Mouse (Mus musculus) forebrain, embryonic 13.5 days (tissue): ENCODE data around the gene Adh1. TPM values are rescaled to one million over a fixed set of nuclear protein-coding genes. Genes with fewer than 3 reads are reported as not detected.

Source experiments
- ATAC-seq: fragments of 200-750 bp; cut with Nextera tagmentation; 2 replicates; pipeline ENCODE4 v1.8.0; 2017
- H3K27ac ChIP-seq: fragments of 300-500 bp; sonication (generic); 2 replicates; pipeline ENCODE4 v1.5.1; 2015; ENCODE audit warnings: inconsistent platforms, mild to moderate bottlenecking, moderate library complexity
- H3K27me3 ChIP-seq: fragments of 300-500 bp; sonication (generic); 2 replicates; pipeline ENCODE4 v1.6.1; 2015; ENCODE audit warnings: mild to moderate bottlenecking, inconsistent platforms
- H3K36me3 ChIP-seq: fragments of 300-500 bp; sonication (generic); 2 replicates; pipeline ENCODE4 v1.6.1; 2015; ENCODE audit warnings: mild to moderate bottlenecking, inconsistent platforms; ENCODE audit not compliant: poor library complexity, severe bottlenecking
- H3K4me1 ChIP-seq: fragments of 300-500 bp; sonication (generic); 2 replicates; pipeline ENCODE4 v1.6.1; 2015; ENCODE audit warnings: inconsistent platforms
- H3K4me2 ChIP-seq: fragments of 300-500 bp; sonication (generic); 2 replicates; pipeline ENCODE4 v1.6.1; 2015; ENCODE audit warnings: inconsistent platforms, mild to moderate bottlenecking, moderate library complexity
- H3K4me3 ChIP-seq: fragments of 300-500 bp; sonication (generic); 2 replicates; pipeline ENCODE4 v1.5.1; 2015; ENCODE audit warnings: mild to moderate bottlenecking, inconsistent platforms
- H3K9ac ChIP-seq: fragments of 300-500 bp; sonication (generic); 2 replicates; pipeline ENCODE4 v1.6.1; 2015; ENCODE audit warnings: mild to moderate bottlenecking, inconsistent platforms
- H3K9me3 ChIP-seq: fragments of 300-500 bp; sonication (generic); replicated peaks from 2 replicates; pipeline ENCODE4 v1.6.1; 2016; ENCODE audit warnings: inconsistent platforms
- WGBS: fragments of 180-500 bp; shearing (Covaris S2); methylation state at CpG from one replicate; pipeline ENCODE4 v1.1.7; 2015; 5-methylcytosine and 5-hydroxymethylcytosine counted together
- polyA plus RNA-seq: library from polyadenylated mRNA; unstranded; fragments of >200 nt; fragmentation: Nextera tagmentation; extraction: Ambion mirVana; gene quantifications from 2 replicates; pipeline ENCODE4 v1.2.1, GENCODE M21; 2015

Adh1 gene
- polyA plus RNA-seq, 1 experiment from 2014 or later: 0.46 TPM

- Histone ChIP-seq H3K27ac (no peak overlapping the region), H3K36me3 (no peaks in the 10 kb centered on the region), H3K4me3 (no peak overlapping the region), H3K27me3 (no peaks in the 10 kb centered on the region), H3K4me2 (no peak overlapping the region), H3K9me3 (peaks cover 9% of the 10 kb centered on the region), H3K4me1 (no peaks in the 10 kb centered on the region), H3K9ac (no peak overlapping the region)
- 88% methylated on average over 7 of the region's 7 CpGs for WGBS
- ATAC-seq: no peak
Observed at GRCm38 (mm10) chr3:138293298-138293895, 32.6 kb downstream of the Adh1 start.

DNA sequence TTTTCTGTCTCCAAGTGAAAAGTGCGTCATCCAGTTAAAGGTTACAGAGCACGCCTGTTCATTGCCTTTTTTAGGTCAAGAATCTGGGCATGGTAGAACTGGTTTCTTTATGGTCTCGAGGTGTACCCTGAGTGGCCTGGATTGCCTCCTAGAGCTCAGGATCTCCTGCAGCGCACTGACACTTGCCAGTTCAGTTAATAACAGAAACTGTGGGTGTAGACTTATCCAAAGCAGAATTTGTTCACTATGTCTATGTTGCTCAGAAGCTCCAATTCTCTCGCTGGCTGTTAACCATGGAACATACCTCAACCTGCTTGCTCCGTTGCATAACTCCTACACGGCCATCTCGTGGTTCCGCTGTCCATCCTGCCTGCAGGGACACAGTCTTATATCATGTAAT is 39.3 kb downstream of the Adh1 start:
- Histone ChIP-seq H3K9ac (no peak overlapping the region), H3K4me3 (no peak overlapping the region), H3K4me2 (no peak overlapping the region), H3K36me3 (no peaks in the 10 kb centered on the region), H3K9me3 (peaks cover 10% of the 10 kb centered on the region), H3K4me1 (no peaks in the 10 kb centered on the region), H3K27me3 (no peaks in the 10 kb centered on the region), H3K27ac (no peak overlapping the region)
- WGBS: 95% methylated on average over 9 of the region's 9 CpGs
- no peak for ATAC-seq

DNA sequence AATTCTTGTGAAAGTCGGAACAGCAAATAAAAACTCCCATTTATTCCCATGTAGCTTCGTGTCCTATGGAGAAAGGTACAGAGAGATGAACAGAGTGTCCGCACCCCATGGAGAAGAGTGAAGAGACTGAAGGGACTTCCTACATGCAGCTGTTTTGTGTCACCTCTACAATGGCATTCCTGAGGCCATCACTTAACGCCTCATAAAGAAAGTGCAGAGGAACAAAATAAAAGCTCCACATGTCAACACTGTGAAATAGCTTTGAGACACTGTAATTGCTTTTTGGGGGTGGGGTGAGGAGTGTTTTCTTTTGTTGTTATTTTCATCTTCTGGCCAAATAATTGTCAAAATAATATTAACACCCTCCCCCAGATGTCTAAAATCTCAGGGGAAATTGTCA is 41.9 kb downstream of the Adh1 start:
- no peak overlapping the region for H3K4me2 ChIP-seq
- 60% methylated on average over 4 of the region's 4 CpGs for WGBS

GRCm38 (mm10) chr3:138303771-138304488 is 43.1 kb downstream of the Adh1 start:
- Histone ChIP-seq H3K27ac (no peak overlapping the region), H3K4me2 (no peak overlapping the region), H3K4me1 (no peaks in the 10 kb centered on the region), H3K9ac (no peak overlapping the region), H3K36me3 (no peaks in the 10 kb centered on the region), H3K4me3 (no peak overlapping the region), H3K27me3 (no peaks in the 10 kb centered on the region), H3K9me3 (no peaks in the 10 kb centered on the region)
- WGBS: 95% methylated on average over 6 of the region's 6 CpGs
- ATAC-seq: no peak

More for the DNA sequence above, 41.9 kb downstream of the Adh1 start:
- Histone ChIP-seq H3K4me3 (no peak overlapping the region), H3K27me3 (no peaks in the 10 kb centered on the region), H3K27ac (no peak overlapping the region), H3K36me3 (no peaks in the 10 kb centered on the region), H3K9ac (no peak overlapping the region), H3K9me3 (peaks cover 8% of the 10 kb centered on the region), H3K4me1 (no peaks in the 10 kb centered on the region)
- ATAC-seq: no peak

DNA sequence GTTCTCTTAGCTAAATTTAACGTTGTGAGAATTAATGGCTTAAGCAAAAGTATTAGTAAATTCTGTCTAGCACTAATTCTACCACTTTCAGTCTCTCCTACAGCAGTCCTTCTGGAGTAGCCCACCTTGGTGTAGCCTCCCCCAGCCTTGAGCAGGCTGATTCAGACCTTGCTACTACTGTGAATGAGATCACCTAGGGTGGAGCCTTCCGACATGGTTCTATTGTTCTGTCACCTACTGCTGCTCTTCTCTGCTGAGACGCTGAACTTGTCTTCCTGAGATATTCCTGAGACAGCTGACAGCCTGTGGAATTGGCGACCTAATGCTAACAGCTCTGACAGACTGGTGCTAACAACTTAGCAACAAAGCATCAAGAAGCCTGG is 43.7 kb downstream of the Adh1 start:
- Histone ChIP-seq H3K4me1 (no peaks in the 10 kb centered on the region), H3K27me3 (no peaks in the 10 kb centered on the region), H3K4me3 (no peak overlapping the region), H3K36me3 (no peaks in the 10 kb centered on the region), H3K4me2 (no peak overlapping the region), H3K9ac (no peak overlapping the region), H3K9me3 (no peaks in the 10 kb centered on the region), H3K27ac (no peak overlapping the region)
- whole genome bisulfite sequencing: 53% methylated on average over 4 of the region's 4 CpGs
- ATAC-seq: no peak

- H3K4me1 ChIP-seq: no peaks in the 10 kb centered on the region
- no peaks in the 10 kb centered on the region for H3K27me3 ChIP-seq
- H3K9ac ChIP-seq: no peak overlapping the region
- WGBS: 74% methylated on average over 10 of the region's 10 CpGs
- no peak overlapping the region for H3K27ac ChIP-seq
- H3K4me3 ChIP-seq: no peak overlapping the region
- ATAC-seq: peak; percentile 19; the same call in 1 of the 2 replicates
- H3K9me3 ChIP-seq: no peaks in the 10 kb centered on the region
- no peak overlapping the region for H3K4me2 ChIP-seq
- H3K36me3 ChIP-seq: no peaks in the 10 kb centered on the region
Observed at GRCm38 (mm10) chr3:138305486-138306289, 44.9 kb downstream of the Adh1 start.

GRCm38 (mm10) chr3:138306290-138306683 is 45.5 kb downstream of the Adh1 start:
- 69% methylated on average over 8 of the region's 8 CpGs for WGBS
- Histone ChIP-seq H3K9me3 (no peaks in the 10 kb centered on the region), H3K36me3 (no peaks in the 10 kb centered on the region), H3K27ac (no peak overlapping the region), H3K9ac (no peak overlapping the region), H3K4me1 (no peaks in the 10 kb centered on the region), H3K27me3 (no peaks in the 10 kb centered on the region), H3K4me2 (no peak overlapping the region), H3K4me3 (no peak overlapping the region)
- no peak for ATAC-seq

- H3K4me2 ChIP-seq: no peak overlapping the region
- no peaks in the 10 kb centered on the region for H3K9me3 ChIP-seq
- no peaks in the 10 kb centered on the region for H3K27me3 ChIP-seq
- no peak overlapping the region for H3K4me3 ChIP-seq
- H3K27ac ChIP-seq: no peak overlapping the region
- H3K9ac ChIP-seq: no peak overlapping the region
- WGBS: 93% methylated on average over 8 of the region's 8 CpGs
- no peak for ATAC-seq
- H3K36me3 ChIP-seq: no peaks in the 10 kb centered on the region
- no peaks in the 10 kb centered on the region for H3K4me1 ChIP-seq
Observed at GRCm38 (mm10) chr3:138309910-138310309, 49.1 kb downstream of the Adh1 start.

GRCm38 (mm10) chr3:138311015-138311414 is 50.2 kb downstream of the Adh1 start:
- H3K4me3 ChIP-seq: no peak overlapping the region
- no peaks in the 10 kb centered on the region for H3K4me1 ChIP-seq
- no peak overlapping the region for H3K27ac ChIP-seq
- ATAC-seq: no peak
- H3K9me3 ChIP-seq: no peaks in the 10 kb centered on the region
- H3K27me3 ChIP-seq: no peaks in the 10 kb centered on the region
- WGBS: 90% methylated on average over 6 of the region's 6 CpGs
- H3K4me2 ChIP-seq: no peak overlapping the region
- H3K9ac ChIP-seq: no peak overlapping the region
- H3K36me3 ChIP-seq: no peaks in the 10 kb centered on the region

GRCm38 (mm10) chr3:138312965-138313364 is 52.2 kb downstream of the Adh1 start, which contains the start of gene Adh6a:
Gene Adh6a (plus strand): TSS chr3:138313286.
- no peaks in the 10 kb centered on the region for H3K27me3 ChIP-seq
- H3K9me3 ChIP-seq: no peaks in the 10 kb centered on the region
- H3K36me3 ChIP-seq: no peaks in the 10 kb centered on the region
- no peak within 1 kb of the TSS for H3K4me3 ChIP-seq
- H3K9ac ChIP-seq: no peak within 1 kb of the TSS
- H3K4me1 ChIP-seq: no peaks in the 10 kb centered on the region
- no peak within 1 kb of the TSS for H3K4me2 ChIP-seq
- no peak within 1 kb of the TSS for H3K27ac ChIP-seq
- WGBS: 78% methylated on average over 5 of the region's 5 CpGs
- ATAC-seq: no peak

GRCm38 (mm10) chr3:138316908-138317472 is 56.2 kb downstream of the Adh1 start:
- 86% methylated on average over 2 of the region's 2 CpGs for WGBS
- H3K36me3 ChIP-seq: no peaks in the 10 kb centered on the region
- ATAC-seq: no peak
- no peak overlapping the region for H3K4me3 ChIP-seq
- H3K27ac ChIP-seq: no peak overlapping the region
- no peaks in the 10 kb centered on the region for H3K27me3 ChIP-seq
- no peak overlapping the region for H3K4me2 ChIP-seq
- no peak overlapping the region for H3K9ac ChIP-seq
- H3K9me3 ChIP-seq: no peaks in the 10 kb centered on the region
- no peaks in the 10 kb centered on the region for H3K4me1 ChIP-seq

GRCm38 (mm10) chr3:138325001-138325400 is 64.2 kb downstream of the Adh1 start:
- Histone ChIP-seq H3K4me3 (no peak overlapping the region), H3K4me1 (no peaks in the 10 kb centered on the region), H3K9ac (no peak overlapping the region), H3K36me3 (no peaks in the 10 kb centered on the region), H3K27me3 (no peaks in the 10 kb centered on the region), H3K9me3 (no peaks in the 10 kb centered on the region), H3K27ac (no peak overlapping the region), H3K4me2 (no peak overlapping the region)
- no peak for ATAC-seq
- 92% methylated on average over 17 of the region's 17 CpGs for WGBS
